Mouse (Mus musculus) B cell, adult 2 months (primary cell): ENCODE data around the gene Spatc1l.

Experiments used
- DNase-seq, 2 experiments: peaks; one replicate each; pipeline ENCODE4 v3.0.0; 2022

Gene Spatc1l

GRCm38 (mm10) chr10:76602690-76603089 is 40.6 kb downstream of the Spatc1l start:
- no peak for DNase-seq

- no peak for DNase-seq
Observed at GRCm38 (mm10) chr10:76612473-76612872, 50.4 kb downstream of the Spatc1l start.
